Mouse (Mus musculus) ES-E14 (cell line): Measurements from ENCODE around the gene Htr5a.

ENCODE experiments used
- HCFC1 ChIP-seq: IDR thresholded peaks from 2 replicates; pipeline ENCODE4 v1.6.1; 2012; ENCODE audit warnings: low read length, inconsistent platforms, borderline replicate concordance; ENCODE audit not compliant: insufficient read depth
- MAFK ChIP-seq: IDR thresholded peaks from 2 replicates; pipeline ENCODE4 v1.6.1; 2014; ENCODE audit warnings: mild to moderate bottlenecking, low read depth, low read length, inconsistent platforms; ENCODE audit not compliant: insufficient read depth
- ZC3H11A ChIP-seq: IDR thresholded peaks from 2 replicates; pipeline ENCODE4 v1.6.1; 2012; ENCODE audit warnings: low read depth, mild to moderate bottlenecking, inconsistent platforms, low read length, borderline replicate concordance

DNA sequence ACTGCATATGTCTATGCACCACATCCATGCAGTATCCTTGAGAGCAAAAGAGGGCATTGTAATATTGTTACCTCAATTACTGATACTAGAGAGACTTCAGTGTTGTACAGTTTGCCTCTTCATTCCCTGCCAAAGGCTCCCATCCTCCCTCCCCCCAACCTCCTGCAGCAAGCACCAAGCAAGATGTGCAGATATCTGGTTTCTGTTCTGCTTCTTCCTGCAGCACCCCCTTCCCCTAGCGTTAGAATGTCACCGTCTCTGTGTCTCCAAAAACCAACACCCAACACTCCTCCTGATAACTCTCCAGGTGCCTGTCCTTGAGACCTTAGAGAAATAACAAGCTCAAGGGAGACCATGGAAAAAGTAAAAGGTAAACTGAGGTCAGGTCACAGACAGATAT is 57.8 kb downstream of the Htr5a start:
- TF ChIP-seq HCFC1 (no peak), MAFK (no peak), ZC3H11A (no peak)
